Mouse (Mus musculus): Measurements from ENCODE around the gene Cwc25.
"Not testable (repeated sequence)": the region's sequence is repeated elsewhere in the genome, so short reads cannot be mapped to it uniquely, and the experiment has no call there.

The Cwc25 gene

GRCm38 (mm10) chr11:97775808-97776496 lies 9.6 kb upstream of the Cwc25 start, which contains the start of gene 1700001P01Rik:
Gene 1700001P01Rik (minus strand): TSS chr11:97775918.
- DNase-seq (ENCODE audit: low read depth, low spot score): no peak

- no peak for DNase-seq (ENCODE audit: low read depth, low spot score)
Measured at GRCm38 (mm10) chr11:97775186-97775585, 8.8 kb upstream of the Cwc25 start.

GRCm38 (mm10) chr11:97771410-97771809 lies 5.1 kb upstream of the Cwc25 start:
- no peak for DNase-seq (ENCODE audit: low read depth, low spot score)

- DNase-seq (ENCODE audit: low read depth, low spot score): no peak
Measured at GRCm38 (mm10) chr11:97769704-97770103, 3.3 kb upstream of the Cwc25 start.

DNA sequence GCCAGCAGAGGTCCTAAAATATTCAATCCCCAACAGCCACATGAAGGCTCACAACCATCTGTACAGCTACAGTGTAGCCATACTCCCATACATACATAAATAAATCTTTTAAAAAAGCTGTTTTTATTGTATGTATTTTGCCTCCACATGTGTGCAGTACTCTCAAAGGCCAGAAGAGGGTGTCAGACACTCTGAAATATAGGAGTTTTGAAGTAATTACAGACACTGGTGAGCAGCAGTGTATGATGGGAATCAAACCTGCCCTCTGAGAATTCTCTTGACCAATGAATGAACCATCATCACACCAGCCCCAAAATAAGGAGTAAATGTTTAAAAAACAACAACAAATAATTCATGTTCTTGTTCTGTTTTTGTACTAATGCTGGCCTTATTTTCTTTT lies 4.7 kb downstream of the Cwc25 start:
- DNase-seq (ENCODE audit: low read depth, low spot score): no peak

DNA sequence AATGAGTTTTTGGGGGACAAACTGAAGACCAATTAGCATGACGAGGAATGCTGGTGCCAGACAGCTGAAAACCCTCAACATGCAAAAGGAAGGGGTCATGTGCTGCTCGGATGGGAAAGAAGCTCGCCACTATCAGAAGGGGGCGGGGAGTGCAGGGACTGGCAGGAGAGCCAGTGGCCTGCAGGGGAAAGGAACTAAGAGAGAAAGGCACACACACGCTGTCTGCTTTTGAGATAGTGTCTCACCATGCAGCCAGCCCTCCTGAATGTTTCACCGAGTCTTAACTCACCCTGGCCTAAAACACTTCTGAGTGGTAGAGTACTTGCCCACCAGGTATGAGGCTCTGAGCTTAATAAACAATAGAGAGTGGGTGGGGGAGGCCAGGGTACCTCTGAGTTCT lies 7.4 kb downstream of the Cwc25 start:
- no peak for DNase-seq (ENCODE audit: low read depth, low spot score)

GRCm38 (mm10) chr11:97758125-97758524 lies 8.2 kb downstream of the Cwc25 start:
- DNase-seq (ENCODE audit: low read depth, low spot score): no peak

DNA sequence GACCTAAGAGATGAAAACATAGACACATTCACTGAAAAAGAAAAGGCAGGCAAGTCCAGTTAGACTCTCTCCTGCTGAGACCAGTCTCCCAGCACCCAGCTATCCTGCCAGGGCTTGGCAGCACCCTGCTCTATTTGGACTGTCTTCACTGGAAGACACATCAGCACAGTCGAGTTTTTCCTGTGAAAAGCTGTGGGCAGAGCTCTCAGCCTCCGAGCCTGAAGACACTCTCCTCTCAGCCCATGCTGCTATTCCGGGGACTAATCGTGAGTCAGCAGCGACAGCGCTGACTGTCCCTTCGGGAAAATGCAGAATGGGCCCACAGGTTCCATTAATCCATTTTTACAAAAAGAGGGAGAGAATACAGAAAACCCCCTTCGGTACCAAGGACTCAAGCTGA lies 13.1 kb downstream of the Cwc25 start:
- DNase-seq (ENCODE audit: low read depth, low spot score): peak; percentile 88

DNA sequence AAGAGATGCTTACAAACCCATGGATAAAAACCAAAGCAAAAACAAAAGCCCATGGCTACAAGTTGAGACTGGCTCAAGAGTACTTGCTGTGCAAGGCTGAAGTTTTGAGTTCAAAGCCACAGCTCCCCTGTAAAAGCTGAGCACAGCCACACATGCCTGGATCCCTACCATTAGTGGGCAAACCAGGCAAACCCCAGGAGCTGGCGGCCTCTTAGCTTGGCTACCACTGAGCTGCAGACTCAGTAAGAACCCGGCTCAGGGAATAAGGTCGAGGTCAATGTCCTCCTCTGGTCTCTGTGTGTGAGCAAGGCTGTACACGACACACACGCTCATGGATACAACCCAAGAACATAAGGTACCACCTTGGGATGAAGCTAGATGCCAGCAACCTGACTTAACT lies 17.9 kb downstream of the Cwc25 start:
- DNase-seq (ENCODE audit: low read depth, low spot score): no peak

GRCm38 (mm10) chr11:97747773-97748172 lies 18.6 kb downstream of the Cwc25 start:
- no peak for DNase-seq (ENCODE audit: low read depth, low spot score)

DNA sequence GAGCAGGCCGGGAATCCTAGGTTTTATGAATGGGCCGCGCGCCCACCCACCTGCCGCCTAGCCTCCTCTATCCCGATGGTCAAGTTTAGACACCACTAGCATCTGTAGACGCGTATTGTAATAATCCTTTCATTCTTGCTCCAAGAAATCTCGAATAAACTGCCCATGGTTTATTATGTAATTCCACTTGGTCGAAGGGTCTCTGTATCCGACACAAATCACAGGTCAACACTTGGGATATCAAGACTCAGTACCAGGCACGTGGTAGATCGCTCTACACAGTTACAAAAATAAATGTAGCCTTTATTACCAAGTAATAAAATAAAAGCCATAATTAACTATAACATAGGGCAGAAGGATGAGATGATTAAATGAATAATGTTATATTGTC lies 21.0 kb downstream of the Cwc25 start:
- DNase-seq (ENCODE audit: low read depth, low spot score): no peak

GRCm38 (mm10) chr11:97744718-97745330 lies 21.5 kb downstream of the Cwc25 start:
- DNase-seq (ENCODE audit: low read depth, low spot score): peak; percentile 100

DNA sequence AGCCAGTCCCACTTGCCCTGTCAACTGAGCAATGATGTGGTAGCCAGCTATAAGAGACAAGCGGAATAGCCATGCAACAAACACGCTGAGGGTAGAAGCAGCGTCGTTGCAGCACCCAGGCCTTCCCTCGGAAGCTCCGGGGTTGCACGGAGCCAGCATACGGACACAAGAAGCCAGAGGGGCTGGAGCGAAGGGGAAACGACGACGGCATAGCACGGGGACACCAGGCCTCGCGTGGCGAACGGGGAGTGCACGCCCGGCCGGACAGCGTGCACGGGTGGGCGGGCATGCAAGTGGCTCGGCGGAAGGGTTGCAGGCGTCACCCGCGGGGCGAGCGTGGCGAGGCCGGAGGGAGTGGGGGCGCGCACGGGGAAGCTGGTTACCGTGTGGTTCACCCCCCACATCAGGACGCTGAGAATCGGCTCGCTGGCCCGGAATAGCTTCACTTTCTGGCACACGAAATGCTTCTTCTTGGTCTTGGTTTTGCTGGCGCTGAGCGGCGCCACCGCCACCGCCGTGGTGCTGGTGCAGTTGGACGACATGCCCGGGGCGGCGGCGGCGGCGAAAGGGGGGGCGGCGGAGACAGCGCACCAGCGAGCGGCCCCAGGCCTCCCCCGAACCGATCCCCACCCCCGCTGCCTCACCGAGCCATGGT lies 22.2 kb downstream of the Cwc25 start, which contains the start of gene Pip4k2b:
Pip4k2b (minus strand) TSS at position 642 of the 655 bp plus-strand sequence.
- peak; percentile 71 for DNase-seq (ENCODE audit: low read depth, low spot score)

GRCm38 (mm10) chr11:97743423-97743822 lies 22.9 kb downstream of the Cwc25 start:
- DNase-seq (ENCODE audit: low read depth, low spot score): no peak

DNA sequence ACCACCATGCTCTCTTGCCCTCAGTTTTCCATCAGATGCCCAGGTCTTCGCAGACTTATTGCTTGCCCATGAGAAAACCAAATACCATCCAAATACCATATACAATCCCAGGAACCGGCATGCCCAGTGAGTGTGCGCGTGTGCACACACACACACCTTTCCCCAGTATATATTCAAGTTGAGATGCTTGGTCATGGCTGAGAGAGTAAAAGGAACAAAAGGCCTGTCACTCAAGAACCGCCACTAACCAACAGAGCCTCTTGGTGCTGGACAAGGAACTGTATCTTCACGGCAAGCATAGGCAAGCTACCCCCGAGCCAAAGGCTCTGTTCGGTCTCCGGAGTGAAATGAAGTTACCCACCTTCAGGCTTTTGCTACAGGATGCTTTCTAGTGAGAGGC lies 23.8 kb downstream of the Cwc25 start:
- no peak for DNase-seq (ENCODE audit: low read depth, low spot score)

DNA sequence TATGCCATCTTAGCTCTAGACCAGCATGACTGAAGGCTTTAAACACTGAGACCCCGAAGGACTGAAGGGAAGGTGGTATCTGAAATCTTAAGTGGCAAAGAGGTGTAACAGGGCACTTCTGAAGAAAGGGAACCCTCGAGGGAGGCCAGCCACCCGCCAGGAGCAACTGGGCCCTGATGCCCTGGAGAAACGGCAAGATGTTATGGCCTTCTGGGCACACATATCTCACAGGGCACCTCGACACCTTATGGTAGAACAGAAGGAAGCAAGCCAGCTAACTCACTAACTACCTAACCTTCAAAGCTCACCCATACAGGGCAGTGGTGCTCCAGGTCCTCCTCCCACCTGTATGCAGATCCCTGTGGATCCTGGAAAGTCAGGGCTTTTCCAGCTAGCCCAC lies 24.2 kb downstream of the Cwc25 start:
- no peak for DNase-seq (ENCODE audit: low read depth, low spot score)

- peak; percentile 53 for DNase-seq (ENCODE audit: low read depth, low spot score)
Measured at GRCm38 (mm10) chr11:97740190-97740589, 26.2 kb downstream of the Cwc25 start.

DNA sequence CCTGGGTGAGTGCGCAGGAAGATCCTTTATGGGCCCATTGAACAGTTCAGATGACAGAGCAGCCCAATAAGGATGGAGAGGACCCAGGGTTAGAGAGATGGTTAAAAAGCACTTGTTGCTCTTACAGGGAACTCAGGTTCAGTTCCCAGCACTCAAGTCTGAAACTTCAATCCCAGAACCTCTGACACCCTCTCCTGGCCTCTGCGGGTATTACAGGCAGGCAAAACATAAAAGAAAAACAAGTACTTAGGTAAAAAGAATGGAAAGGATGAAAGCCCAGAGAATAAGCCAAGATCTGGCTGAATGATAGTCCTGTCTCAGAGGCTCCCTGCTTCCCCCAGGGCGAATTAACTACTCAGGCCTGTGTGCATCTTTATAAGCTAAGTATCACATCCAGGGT lies 27.2 kb downstream of the Cwc25 start:
- no peak for DNase-seq (ENCODE audit: low read depth, low spot score)

GRCm38 (mm10) chr11:97738703-97739102 lies 27.7 kb downstream of the Cwc25 start:
- DNase-seq (ENCODE audit: low read depth, low spot score): no peak

DNA sequence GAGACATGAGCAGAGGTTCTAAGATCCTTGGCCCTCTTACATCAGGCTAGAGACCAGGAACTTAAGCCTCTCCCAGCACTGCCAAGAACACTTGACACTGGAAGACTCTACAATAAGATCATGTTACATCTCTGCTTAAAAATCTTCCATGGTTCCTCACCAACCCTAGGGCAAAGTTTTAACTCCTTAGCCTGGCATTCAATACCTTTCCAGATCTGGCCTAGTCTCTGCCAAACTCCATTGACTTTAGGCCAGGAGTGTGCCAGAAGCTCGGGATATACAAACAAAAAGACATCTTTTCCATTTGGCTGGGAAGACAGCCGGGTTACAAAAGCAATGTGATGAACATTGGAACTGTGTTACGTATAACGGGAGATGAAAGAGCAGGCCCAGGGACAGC lies 28.8 kb downstream of the Cwc25 start:
- no peak for DNase-seq (ENCODE audit: low read depth, low spot score)

GRCm38 (mm10) chr11:97736645-97737044 lies 29.7 kb downstream of the Cwc25 start:
- no peak for DNase-seq (ENCODE audit: low read depth, low spot score)

GRCm38 (mm10) chr11:97734810-97735209 lies 31.5 kb downstream of the Cwc25 start:
- not testable (repeated sequence) for DNase-seq (ENCODE audit: low read depth, low spot score)

DNA sequence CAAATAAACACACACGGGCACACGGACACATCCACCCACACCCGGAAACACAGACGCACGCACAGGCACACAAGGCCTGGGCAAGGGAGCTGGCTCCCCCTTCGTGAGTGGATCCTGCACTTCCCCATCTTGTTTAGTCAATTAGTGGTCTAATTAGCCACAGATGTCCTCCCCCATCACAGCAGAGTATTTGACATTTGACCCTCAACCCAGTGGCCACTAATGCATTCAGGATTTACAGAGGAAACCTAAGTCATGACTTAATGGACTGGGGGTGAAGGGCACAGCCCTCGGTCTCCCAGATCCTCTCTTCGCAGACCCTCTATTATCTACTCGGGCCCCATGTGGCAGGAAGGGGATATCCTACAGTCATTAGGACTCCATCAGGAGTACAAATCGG lies 32.7 kb downstream of the Cwc25 start:
- DNase-seq (ENCODE audit: low read depth, low spot score): no peak

Measured in brain, adult 2 months (tissue).